Mouse (Mus musculus): ENCODE measurements around the gene Sspn. TPM values are rescaled to one million over a fixed set of nuclear protein-coding genes. Genes with fewer than 3 reads are reported as not detected.

The Sspn gene
- polyA plus RNA-seq, 1 experiment: not detected

- TF ChIP-seq GATA1 (IDR thresholded peaks at IDR 0.05; ENCODE audit: borderline replicate concordance, low read length) (no peak), FLI1 (IDR thresholded peaks at IDR 0.05; ENCODE audit: low read length) (no peak)
- Histone ChIP-seq H3K9me3 (no peaks in the 10 kb centered on the region), H3K4me3 (replicated peaks) (no peak overlapping the region), H3K27me3 (replicated peaks) (peaks cover 87% of the 10 kb centered on the region), H3K4me1 (peaks cover 5% of the 10 kb centered on the region; the same call in 1 of the 2 replicates), H3K36me3 (replicated peaks; ENCODE audit: low read length) (no peaks in the 10 kb centered on the region)
Measured at GRCm38 (mm10) chr6:146005935-146006564, 74.6 kb downstream of the Sspn start.

- peaks cover 5% of the 10 kb centered on the region; the same call in 1 of the 2 replicates for H3K4me1 ChIP-seq
- H3K9me3 ChIP-seq: no peaks in the 10 kb centered on the region
- TF ChIP-seq GATA1 (IDR thresholded peaks at IDR 0.05; ENCODE audit: borderline replicate concordance, low read length) (no peak), FLI1 (IDR thresholded peaks at IDR 0.05; ENCODE audit: low read length) (no peak)
- H3K4me3 ChIP-seq (replicated peaks): no peak overlapping the region
- no peaks in the 10 kb centered on the region for H3K36me3 ChIP-seq (replicated peaks; ENCODE audit: low read length)
- H3K27me3 ChIP-seq (replicated peaks): peaks cover 89% of the 10 kb centered on the region
Measured at GRCm38 (mm10) chr6:146006753-146007152, 75.3 kb downstream of the Sspn start.

GRCm38 (mm10) chr6:146008450-146008981 lies 77.1 kb downstream of the Sspn start:
- TF ChIP-seq GATA1 (IDR thresholded peaks at IDR 0.05; ENCODE audit: borderline replicate concordance, low read length) (no peak), FLI1 (IDR thresholded peaks at IDR 0.05; ENCODE audit: low read length) (no peak)
- peaks cover 5% of the 10 kb centered on the region; the same call in 1 of the 2 replicates for H3K4me1 ChIP-seq
- H3K36me3 ChIP-seq (replicated peaks; ENCODE audit: low read length): no peaks in the 10 kb centered on the region

GRCm38 (mm10) chr6:146009163-146009915 lies 77.9 kb downstream of the Sspn start:
- Histone ChIP-seq H3K9me3 (no peaks in the 10 kb centered on the region), H3K36me3 (replicated peaks; ENCODE audit: low read length) (no peaks in the 10 kb centered on the region), H3K4me1 (peaks cover 5% of the 10 kb centered on the region; the same call in 1 of the 2 replicates)

More at GRCm38 (mm10) chr6:146008450-146008981, 77.1 kb downstream of the Sspn start:
- peak overlapping the region; percentile 39 for H3K4me3 ChIP-seq (replicated peaks)
- no peaks in the 10 kb centered on the region for H3K9me3 ChIP-seq
- peaks cover 78% of the 10 kb centered on the region for H3K27me3 ChIP-seq (replicated peaks)

GRCm38 (mm10) chr6:146010093-146010764 lies 78.8 kb downstream of the Sspn start:
- TF ChIP-seq GATA1 (IDR thresholded peaks at IDR 0.05; ENCODE audit: borderline replicate concordance, low read length): no peak
- TF ChIP-seq FLI1 (IDR thresholded peaks at IDR 0.05; ENCODE audit: low read length): no peak
- H3K27me3 ChIP-seq (replicated peaks): peaks cover 70% of the 10 kb centered on the region
- H3K4me1 ChIP-seq: peaks cover 5% of the 10 kb centered on the region; the same call in 1 of the 2 replicates
- H3K4me3 ChIP-seq (replicated peaks): no peak overlapping the region
- H3K36me3 ChIP-seq (replicated peaks; ENCODE audit: low read length): no peaks in the 10 kb centered on the region
- no peaks in the 10 kb centered on the region for H3K9me3 ChIP-seq

More at GRCm38 (mm10) chr6:146009163-146009915, 77.9 kb downstream of the Sspn start:
- H3K27me3 ChIP-seq (replicated peaks): peaks cover 76% of the 10 kb centered on the region
- TF ChIP-seq GATA1 (IDR thresholded peaks at IDR 0.05; ENCODE audit: borderline replicate concordance, low read length) (no peak), FLI1 (IDR thresholded peaks at IDR 0.05; ENCODE audit: low read length) (no peak)
- no peak overlapping the region for H3K4me3 ChIP-seq (replicated peaks)

GRCm38 (mm10) chr6:146014312-146014711 lies 82.9 kb downstream of the Sspn start:
- Histone ChIP-seq H3K4me1 (peaks cover 9% of the 10 kb centered on the region), H3K36me3 (replicated peaks; ENCODE audit: low read length) (no peaks in the 10 kb centered on the region), H3K4me3 (replicated peaks) (no peak overlapping the region), H3K27me3 (replicated peaks) (peaks cover 51% of the 10 kb centered on the region), H3K9me3 (no peaks in the 10 kb centered on the region)
- TF ChIP-seq GATA1 (IDR thresholded peaks at IDR 0.05; ENCODE audit: borderline replicate concordance, low read length) (no peak), FLI1 (IDR thresholded peaks at IDR 0.05; ENCODE audit: low read length) (no peak)

Other genes starting within 250 kb of the Sspn start
- gene Rassf8, start 184.9 kb upstream of the Sspn start, polyA plus RNA-seq (2012; ENCODE audit: insufficient read depth, low replicate concordance): 0.77 TPM in 1 of 2 replicates, not detected in the other
- gene Bhlhe41, start 66.1 kb upstream of the Sspn start, polyA plus RNA-seq (2012; ENCODE audit: insufficient read depth, low replicate concordance): 4.1 and 8.5 TPM in 2 replicates

Measured in megakaryocyte, embryonic 14.5 days (primary cell).